Mouse (Mus musculus): Measurements from ENCODE around the gene Zfc3h1. TPM values are rescaled to one million over a fixed set of nuclear protein-coding genes. Genes with fewer than 3 reads are reported as not detected.

The Zfc3h1 gene
- total and polyA plus RNA-seq, 3 experiments = 9.7 to 133 (median 83.5) TPM

- DNase-seq (ENCODE audit: low spot score) = no peak
- ATAC-seq (ENCODE audit: extremely low read depth, insufficient number of reproducible peaks, low FRiP score, poor library complexity, severe bottlenecking) = no peak
- Histone ChIP-seq H3K36me3 (replicated peaks) (no peaks in the 10 kb centered on the region), H3K27me3 (ENCODE audit: insufficient read depth, low read length) (peaks cover 9% of the 10 kb centered on the region), H3K4me3 (ENCODE audit: low read depth, low read length) (no peak overlapping the region), H3K4me1 (ENCODE audit: insufficient read depth, low read depth, low read length) (peaks cover 4% of the 10 kb centered on the region), H3K9me3 (replicated peaks) (no peaks in the 10 kb centered on the region)
- TF ChIP-seq POLR2AphosphoS5 (IDR thresholded peaks at IDR 0.05; ENCODE audit: insufficient replicate concordance, low read depth, low read length) (no peak), TAL1 (conservative IDR thresholded peaks at IDR 0.05; ENCODE audit: low read depth, low read length) (no peak), CTCF (IDR thresholded peaks at IDR 0.05; ENCODE audit: low read depth, low read length) (no peak), GATA2 (IDR thresholded peaks at IDR 0.05; ENCODE audit: borderline replicate concordance, low read depth, low read length) (no peak), GATA1 (IDR thresholded peaks at IDR 0.05; ENCODE audit: borderline replicate concordance, low read length) (no peak)
Observed at GRCm38 (mm10) chr10:115448614-115449013, 63.9 kb downstream of the Zfc3h1 start.

DNA sequence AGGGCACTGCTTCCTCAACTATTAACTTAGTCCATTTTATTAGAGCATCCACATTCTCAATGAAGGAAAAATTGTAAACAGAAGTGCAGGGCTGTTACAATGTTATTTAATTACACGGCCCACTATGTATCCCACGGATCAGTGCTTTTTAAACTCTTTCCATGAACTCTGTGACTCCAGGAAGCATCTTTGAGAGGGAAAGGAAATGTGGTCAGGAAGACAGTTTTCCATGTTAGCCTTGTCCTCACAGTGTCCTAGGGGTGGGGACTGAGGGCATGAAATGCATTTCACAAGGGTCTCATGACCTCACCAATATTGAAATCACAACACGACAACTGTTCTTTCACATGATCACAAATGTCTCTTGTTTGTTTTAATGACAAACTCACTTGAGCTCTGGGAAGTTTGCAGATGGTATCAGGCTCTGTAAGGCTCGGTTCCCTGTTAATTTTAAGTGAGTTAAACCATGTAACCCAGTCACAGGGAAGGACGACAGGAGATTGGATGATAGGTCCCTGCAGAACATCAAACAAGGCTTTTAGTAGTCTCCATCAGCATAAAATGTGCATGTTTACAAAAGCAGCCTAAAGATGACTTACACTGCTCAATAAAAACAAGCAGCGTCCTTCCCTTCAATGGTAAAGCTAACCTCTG is 72.7 kb downstream of the Zfc3h1 start:
- no peak for TF ChIP-seq CTCF (IDR thresholded peaks at IDR 0.05; ENCODE audit: low read depth, low read length)
- DNase-seq (ENCODE audit: low spot score) = no peak
- no peaks in the 10 kb centered on the region for H3K36me3 ChIP-seq (replicated peaks)
- no peaks in the 10 kb centered on the region for H3K27me3 ChIP-seq (ENCODE audit: insufficient read depth, low read length)
- no peak for ATAC-seq (ENCODE audit: extremely low read depth, insufficient number of reproducible peaks, low FRiP score, poor library complexity, severe bottlenecking)
- H3K4me3 ChIP-seq (ENCODE audit: low read depth, low read length) = no peak overlapping the region
- no peaks in the 10 kb centered on the region for H3K4me1 ChIP-seq (ENCODE audit: insufficient read depth, low read depth, low read length)
- H3K9me3 ChIP-seq (replicated peaks) = no peaks in the 10 kb centered on the region

GRCm38 (mm10) chr10:115462646-115463045 is 77.9 kb downstream of the Zfc3h1 start:
- H3K9me3 ChIP-seq (replicated peaks) = no peaks in the 10 kb centered on the region
- TF ChIP-seq GATA1 (IDR thresholded peaks at IDR 0.05; ENCODE audit: borderline replicate concordance, low read length) (no peak), GATA2 (IDR thresholded peaks at IDR 0.05; ENCODE audit: borderline replicate concordance, low read depth, low read length) (no peak), CTCF (IDR thresholded peaks at IDR 0.05; ENCODE audit: low read depth, low read length) (no peak), POLR2AphosphoS5 (IDR thresholded peaks at IDR 0.05; ENCODE audit: insufficient replicate concordance, low read depth, low read length) (no peak), TAL1 (conservative IDR thresholded peaks at IDR 0.05; ENCODE audit: low read depth, low read length) (no peak)

DNA sequence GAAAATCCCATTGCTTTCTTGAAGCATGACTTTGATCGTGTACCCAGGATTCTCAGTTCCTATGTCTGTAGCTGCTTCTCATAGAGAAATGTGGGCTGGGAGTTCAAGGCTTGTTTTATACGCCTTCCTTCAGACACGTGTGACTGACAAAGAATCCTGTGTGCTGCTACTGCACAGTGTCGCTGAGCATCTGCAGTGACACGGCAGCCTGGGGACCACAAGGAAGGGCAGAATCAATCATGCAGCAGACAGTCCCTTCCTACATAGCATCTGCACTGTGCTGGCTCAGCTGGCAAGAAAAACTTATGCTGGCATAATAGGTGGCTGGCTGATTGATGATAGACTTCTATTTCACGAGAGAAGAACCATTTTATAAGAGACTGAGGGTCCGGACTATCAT is 80.3 kb downstream of the Zfc3h1 start:
- H3K4me3 ChIP-seq (ENCODE audit: low read depth, low read length) = no peak overlapping the region
- TF ChIP-seq CTCF (IDR thresholded peaks at IDR 0.05; ENCODE audit: low read depth, low read length) (no peak), GATA2 (IDR thresholded peaks at IDR 0.05; ENCODE audit: borderline replicate concordance, low read depth, low read length) (no peak), TAL1 (conservative IDR thresholded peaks at IDR 0.05; ENCODE audit: low read depth, low read length) (no peak), POLR2AphosphoS5 (IDR thresholded peaks at IDR 0.05; ENCODE audit: insufficient replicate concordance, low read depth, low read length) (no peak), GATA1 (IDR thresholded peaks at IDR 0.05; ENCODE audit: borderline replicate concordance, low read length) (no peak)
- DNase-seq (ENCODE audit: low spot score) (no peak), ATAC-seq (ENCODE audit: extremely low read depth, insufficient number of reproducible peaks, low FRiP score, poor library complexity, severe bottlenecking) (no peak)
- no peaks in the 10 kb centered on the region for H3K27me3 ChIP-seq (ENCODE audit: insufficient read depth, low read length)
- H3K4me1 ChIP-seq (ENCODE audit: insufficient read depth, low read depth, low read length) = no peaks in the 10 kb centered on the region
- H3K36me3 ChIP-seq (replicated peaks) = no peaks in the 10 kb centered on the region
- no peaks in the 10 kb centered on the region for H3K9me3 ChIP-seq (replicated peaks)

More at GRCm38 (mm10) chr10:115462646-115463045, 77.9 kb downstream of the Zfc3h1 start:
- H3K27me3 ChIP-seq (ENCODE audit: insufficient read depth, low read length) = no peaks in the 10 kb centered on the region
- H3K4me1 ChIP-seq (ENCODE audit: insufficient read depth, low read depth, low read length) = no peaks in the 10 kb centered on the region
- no peak for DNase-seq (ENCODE audit: low spot score)
- no peak for ATAC-seq (ENCODE audit: extremely low read depth, insufficient number of reproducible peaks, low FRiP score, poor library complexity, severe bottlenecking)
- H3K4me3 ChIP-seq (ENCODE audit: low read depth, low read length) = no peak overlapping the region
- H3K36me3 ChIP-seq (replicated peaks) = no peaks in the 10 kb centered on the region

GRCm38 (mm10) chr10:115465778-115466177 is 81.0 kb downstream of the Zfc3h1 start:
- Histone ChIP-seq H3K4me3 (ENCODE audit: low read depth, low read length) (no peak overlapping the region), H3K27me3 (ENCODE audit: insufficient read depth, low read length) (no peaks in the 10 kb centered on the region), H3K9me3 (replicated peaks) (no peaks in the 10 kb centered on the region), H3K36me3 (replicated peaks) (no peaks in the 10 kb centered on the region), H3K4me1 (ENCODE audit: insufficient read depth, low read depth, low read length) (no peaks in the 10 kb centered on the region)
- ATAC-seq (ENCODE audit: extremely low read depth, insufficient number of reproducible peaks, low FRiP score, poor library complexity, severe bottlenecking) (no peak), DNase-seq (ENCODE audit: low spot score) (no peak)
- TF ChIP-seq GATA2 (IDR thresholded peaks at IDR 0.05; ENCODE audit: borderline replicate concordance, low read depth, low read length) (no peak), GATA1 (IDR thresholded peaks at IDR 0.05; ENCODE audit: borderline replicate concordance, low read length) (no peak)

GRCm38 (mm10) chr10:115467985-115468384 is 83.2 kb downstream of the Zfc3h1 start:
- H3K4me3 ChIP-seq (ENCODE audit: low read depth, low read length) = no peak overlapping the region
- TF ChIP-seq GATA2 (IDR thresholded peaks at IDR 0.05; ENCODE audit: borderline replicate concordance, low read depth, low read length) = no peak
- no peak for TF ChIP-seq POLR2AphosphoS5 (IDR thresholded peaks at IDR 0.05; ENCODE audit: insufficient replicate concordance, low read depth, low read length)
- TF ChIP-seq CTCF (IDR thresholded peaks at IDR 0.05; ENCODE audit: low read depth, low read length) = no peak
- TF ChIP-seq GATA1 (IDR thresholded peaks at IDR 0.05; ENCODE audit: borderline replicate concordance, low read length) = no peak
- no peak for TF ChIP-seq TAL1 (conservative IDR thresholded peaks at IDR 0.05; ENCODE audit: low read depth, low read length)
- H3K4me1 ChIP-seq (ENCODE audit: insufficient read depth, low read depth, low read length) = no peaks in the 10 kb centered on the region
- no peaks in the 10 kb centered on the region for H3K27me3 ChIP-seq (ENCODE audit: insufficient read depth, low read length)
- H3K36me3 ChIP-seq (replicated peaks) = no peaks in the 10 kb centered on the region
- H3K9me3 ChIP-seq (replicated peaks) = no peaks in the 10 kb centered on the region
- no peak for ATAC-seq (ENCODE audit: extremely low read depth, insufficient number of reproducible peaks, low FRiP score, poor library complexity, severe bottlenecking)
- no peak for DNase-seq (ENCODE audit: low spot score)

- Histone ChIP-seq H3K4me1 (ENCODE audit: insufficient read depth, low read depth, low read length) (no peaks in the 10 kb centered on the region), H3K4me3 (ENCODE audit: low read depth, low read length) (no peak overlapping the region), H3K9me3 (replicated peaks) (no peaks in the 10 kb centered on the region), H3K36me3 (replicated peaks) (no peaks in the 10 kb centered on the region), H3K27me3 (ENCODE audit: insufficient read depth, low read length) (no peaks in the 10 kb centered on the region)
- DNase-seq (ENCODE audit: low spot score) (no peak), ATAC-seq (ENCODE audit: extremely low read depth, insufficient number of reproducible peaks, low FRiP score, poor library complexity, severe bottlenecking) (no peak)
- TF ChIP-seq CTCF (IDR thresholded peaks at IDR 0.05; ENCODE audit: low read depth, low read length) (no peak), TAL1 (conservative IDR thresholded peaks at IDR 0.05; ENCODE audit: low read depth, low read length) (no peak), GATA2 (IDR thresholded peaks at IDR 0.05; ENCODE audit: borderline replicate concordance, low read depth, low read length) (no peak), POLR2AphosphoS5 (IDR thresholded peaks at IDR 0.05; ENCODE audit: insufficient replicate concordance, low read depth, low read length) (no peak), GATA1 (IDR thresholded peaks at IDR 0.05; ENCODE audit: borderline replicate concordance, low read length) (no peak)
Observed at GRCm38 (mm10) chr10:115468632-115469031, 83.9 kb downstream of the Zfc3h1 start.
